In genomic region chr8:95702480-95703446, GRCm38 (mm10) we compare ENCODE assay signal across 8 mouse cellular contexts. TPM values are rescaled to one million over a fixed set of nuclear protein-coding genes. Genes with fewer than 3 reads are reported as not detected.
DNase-seq lines count a peak whose midpoint lies in the region; ATAC-seq and TF ChIP-seq lines count a peak whose summit lies in the region.

No protein-coding gene starts in this region.

- H3K4me1 ChIP-seq in cortical plate, adult 2 months (ENCODE audit: control insufficient read depth, insufficient read depth, low read length), result peaks cover 16% of the 10 kb centered on the region
- peaks cover 26% of the 10 kb centered on the region for H3K4me1 ChIP-seq in hindbrain, postnatal 0 days (ENCODE audit: insufficient read depth, low read length)

- peak overlapping the region; percentile 87 for H3K27ac ChIP-seq in cortical plate, adult 2 months (ENCODE audit: insufficient read depth, low read length)
- H3K27ac ChIP-seq in hindbrain, postnatal 0 days, result peak overlapping the region; percentile 91

- no peaks in the 10 kb centered on the region for H3K9me3 ChIP-seq in hindbrain, postnatal 0 days (ENCODE audit: low read length)

- H3K4me3 ChIP-seq in cortical plate, adult 2 months (ENCODE audit: insufficient read depth, low read length), result peak overlapping the region; percentile 85
- peak overlapping the region; percentile 79 for H3K4me3 ChIP-seq in hindbrain, postnatal 0 days (ENCODE audit: low read length)

- H3K9ac ChIP-seq in hindbrain, postnatal 0 days (replicated peaks; ENCODE audit: low read length), result peak overlapping the region; percentile 82

- no peak for TF ChIP-seq CTCF in cortical plate, adult 2 months (IDR thresholded peaks at IDR 0.05; ENCODE audit: extremely low read depth, insufficient read depth, low read length)
- peak; percentile 22; the same call in 1 of the 2 replicates for TF ChIP-seq CTCF in hindbrain, postnatal 0 days (IDR thresholded peaks at IDR 0.05; ENCODE audit: low read depth)

- 1% methylated on average over 34 of the region's 34 CpGs for WGBS in hindbrain, postnatal 0 days

- peak; percentile 46 to 60 for DNase-seq in gastrocnemius, adult 8-10 months (ENCODE audit: low spot score in 2 of 2)
- DNase-seq in hindbrain, postnatal 0 days (ENCODE audit: low spot score), result peak; percentile 97
- peak; percentile 89 to 93 for DNase-seq in left cerebral cortex, adult 18-20 months (ENCODE audit: low spot score in 2 of 2)
- peak; percentile 75 for DNase-seq in lung, postnatal 36 days
- DNase-seq in retina, postnatal 7 days (ENCODE audit: low read depth, low spot score), result peak; percentile 72
- peak; percentile 34 for DNase-seq in urinary bladder, postnatal 10 days (ENCODE audit: low spot score)

- ATAC-seq in activated CD4-positive, CD25-positive, alpha-beta regulatory T cell, adult 4 months, result peak; percentile 98
- peak; percentile 92 for ATAC-seq in hindbrain, postnatal 0 days

- no peaks in the 10 kb centered on the region for H3K27me3 ChIP-seq in hindbrain, postnatal 0 days (ENCODE audit: insufficient read depth, low read length)

- H3K4me2 ChIP-seq in hindbrain, postnatal 0 days (ENCODE audit: low read depth, low read length), result peak overlapping the region; percentile 91

- H3K36me3 ChIP-seq in hindbrain, postnatal 0 days (ENCODE audit: insufficient read depth, low read length), result peaks cover 13% of the 10 kb centered on the region; the same call in 1 of the 2 replicates

- TF ChIP-seq POLR2A in cortical plate, adult 2 months (IDR thresholded peaks at IDR 0.05; ENCODE audit: extremely low read depth, insufficient read depth, low read length), result peak; percentile 100

RNA-seq across cellular contexts. Expression of gene Setd6, which starts 12.9 kb away (rescaled TPM):
- polyA plus RNA-seq in activated CD4-positive, CD25-positive, alpha-beta regulatory T cell, adult 4 months (2017; shearing (Covaris generic)), result 10 to 100 TPM in 1 of 2 experiments, 1 to 10 TPM in 1; 6.2 to 11.7 TPM
- polyA plus RNA-seq in cortical plate, adult 2 months (2012; rRNA removed), result 22.9 and 29.1 TPM in 2 replicates
- 10 to 100 TPM; 14.2 to 15.5 (median 14.9) TPM for total RNA-seq in gastrocnemius, adult 8-10 months (2022)
- total RNA-seq in hindbrain, postnatal 0 days (2014; rRNA removed), result 17.3 and 29.5 TPM in 2 replicates
- 35.8 and 38.5 TPM in 2 replicates for polyA plus RNA-seq in hindbrain, postnatal 0 days (2015; fragmentation: Nextera tagmentation; extraction: Ambion mirVana)
- 10 to 100 TPM; 17.2 to 17.6 TPM for total RNA-seq in left cerebral cortex, adult 18-20 months (2021)

RNA-seq across cellular contexts. Expression of gene Ndrg4, which starts 26.0 kb away (rescaled TPM):
- under 1 TPM in 1 of 2 experiments, not detected in 1; 0.97 TPM for polyA plus RNA-seq in activated CD4-positive, CD25-positive, alpha-beta regulatory T cell, adult 4 months (2017; shearing (Covaris generic))
- polyA plus RNA-seq in cortical plate, adult 2 months (2012; rRNA removed), result 1,920 and 1,995 TPM in 2 replicates
- total RNA-seq in gastrocnemius, adult 8-10 months (2022), result 1 to 10 TPM; 3.6 to 4.0 (median 3.9) TPM
- 936 and 1,043 TPM in 2 replicates for total RNA-seq in hindbrain, postnatal 0 days (2014; rRNA removed)
- polyA plus RNA-seq in hindbrain, postnatal 0 days (2015; fragmentation: Nextera tagmentation; extraction: Ambion mirVana), result 683 and 722 TPM in 2 replicates
- 1,000 to 10,000 TPM; 1,666 to 1,729 TPM for total RNA-seq in left cerebral cortex, adult 18-20 months (2021)

Comparison
In these comparisons a context has a peak if more than half of its experiments do, and no peak if none do; other contexts are left out.
1. Peak in every context shown above with its lines: DNase-seq, ATAC-seq, H3K4me3 ChIP-seq and H3K27ac ChIP-seq.
2. DNase-seq: peak in every context shown above with its lines; median percentile 97 in hindbrain, postnatal 0 days; 91 in left cerebral cortex, adult 18-20 months; 75 in lung, postnatal 36 days; 72 in retina, postnatal 7 days; 53 in gastrocnemius, adult 8-10 months; 34 in urinary bladder, postnatal 10 days.
3. RNA of gene Ndrg4, which starts 26.0 kb away (total RNA-seq): 1,666 to 1,729 TPM in left cerebral cortex, adult 18-20 months and 936 to 1,043 TPM in hindbrain, postnatal 0 days; 3.6 to 4.0 TPM in gastrocnemius, adult 8-10 months; every median in the first group is over 100 times any median in the second.